Mouse (Mus musculus): ENCODE results near the gene Tbc1d32. TPM values are rescaled to one million over a fixed set of nuclear protein-coding genes. Genes with fewer than 3 reads are reported as not detected.

Tbc1d32 gene
- total and polyA plus RNA-seq, 3 experiments = not detected

- no peak overlapping the region for H3K4me3 ChIP-seq (ENCODE audit: control insufficient read depth in 1 of 2, insufficient read depth in 1 of 2, low read depth in 2 of 2, low read length in 2 of 2)
- TF ChIP-seq POLR2A (IDR thresholded peaks at IDR 0.05; ENCODE audit: control insufficient read depth in 1 of 2, insufficient read depth in 1 of 2, low read depth in 1 of 2, low read length in 2 of 2, poor library complexity in 1 of 2) = no peak
- TF ChIP-seq JUND (IDR thresholded peaks at IDR 0.05; ENCODE audit: low read depth, low read length) = no peak
- no peak for TF ChIP-seq TCF12 (IDR thresholded peaks at IDR 0.05; ENCODE audit: low read depth, low read length)
- no peak for TF ChIP-seq RCOR1 (IDR thresholded peaks at IDR 0.05; ENCODE audit: low read depth, low read length)
- no peak for TF ChIP-seq CHD2 (IDR thresholded peaks at IDR 0.05; ENCODE audit: low read length)
- TF ChIP-seq MAX (IDR thresholded peaks at IDR 0.05; ENCODE audit: low read length) = no peak
- TF ChIP-seq TBP (IDR thresholded peaks at IDR 0.05; ENCODE audit: low read depth, low read length) = no peak
- no peak for TF ChIP-seq ZC3H11A (IDR thresholded peaks at IDR 0.05; ENCODE audit: low read depth, low read length)
- no peak for TF ChIP-seq HCFC1 (IDR thresholded peaks at IDR 0.05; ENCODE audit: low read depth, low read length)
- no peak for TF ChIP-seq POLR2AphosphoS5 (IDR thresholded peaks at IDR 0.05; ENCODE audit: borderline replicate concordance, low read depth, low read length)
- no peak for TF ChIP-seq ETS1 (IDR thresholded peaks at IDR 0.05; ENCODE audit: low read depth, low read length)
- no peak for TF ChIP-seq MYB (IDR thresholded peaks at IDR 0.05; ENCODE audit: low read depth, low read length)
- no peak for TF ChIP-seq UBTF (IDR thresholded peaks at IDR 0.05; ENCODE audit: borderline replicate concordance, insufficient read depth, low read depth, low read length)
- no peak for TF ChIP-seq NRF1 (IDR thresholded peaks at IDR 0.05; ENCODE audit: insufficient read depth, low read depth, low read length, poor library complexity, severe bottlenecking)
- no peak for TF ChIP-seq E2F4 (IDR thresholded peaks at IDR 0.05; ENCODE audit: borderline replicate concordance, low read depth, low read length)
- TF ChIP-seq TAL1 (IDR thresholded peaks at IDR 0.05; ENCODE audit: low read length) = no peak
- DNase-seq (ENCODE audit: low read depth, low spot score) = no peak
These were observed 12.7 kb downstream of the Tbc1d32 start for GRCm38 (mm10) chr10:56215797-56216196.

GRCm38 (mm10) chr10:56210343-56210742, 18.1 kb downstream of the Tbc1d32 start:
- DNase-seq (ENCODE audit: low read depth, low spot score) = no peak
- no peak for TF ChIP-seq ZC3H11A (IDR thresholded peaks at IDR 0.05; ENCODE audit: low read depth, low read length)
- no peak for TF ChIP-seq GATA1 (IDR thresholded peaks at IDR 0.05; ENCODE audit: low read depth, low read length)
- no peak for TF ChIP-seq POLR2A (IDR thresholded peaks at IDR 0.05; ENCODE audit: control insufficient read depth in 1 of 2, insufficient read depth in 1 of 2, low read depth in 1 of 2, low read length in 2 of 2, poor library complexity in 1 of 2)
- no peak for TF ChIP-seq ZKSCAN1 (IDR thresholded peaks at IDR 0.05; ENCODE audit: low read depth, low read length)
- TF ChIP-seq ELF1 (IDR thresholded peaks at IDR 0.05; ENCODE audit: low read depth, low read length) = no peak
- TF ChIP-seq TCF12 (IDR thresholded peaks at IDR 0.05; ENCODE audit: low read depth, low read length) = no peak
- TF ChIP-seq POLR2AphosphoS2 (IDR thresholded peaks at IDR 0.05; ENCODE audit: low read length) = no peak
- no peak for TF ChIP-seq KAT2A (conservative IDR thresholded peaks at IDR 0.05; ENCODE audit: low read depth, low read length)
- no peak for TF ChIP-seq CHD2 (IDR thresholded peaks at IDR 0.05; ENCODE audit: low read length)
- no peak for TF ChIP-seq ZMIZ1 (IDR thresholded peaks at IDR 0.05; ENCODE audit: low read depth, low read length)
- no peak for TF ChIP-seq SIN3A (IDR thresholded peaks at IDR 0.05; ENCODE audit: low read length)
- Histone ChIP-seq H3K27ac (ENCODE audit: control insufficient read depth, low read depth, low read length) (no peak overlapping the region), H3K9ac (ENCODE audit: control insufficient read depth, low read depth, low read length, poor library complexity, severe bottlenecking) (no peak overlapping the region), H3K4me3 (ENCODE audit: control insufficient read depth in 1 of 2, insufficient read depth in 1 of 2, low read depth in 2 of 2, low read length in 2 of 2) (no peak overlapping the region), H3K79me2 (ENCODE audit: control insufficient read depth, insufficient read depth, low read length, poor library complexity) (no peaks in the 10 kb centered on the region), H3K27me3 (ENCODE audit: control insufficient read depth in 1 of 2, insufficient read depth in 2 of 2, low read length in 2 of 2) (no peaks in the 10 kb centered on the region), H3K36me3 (ENCODE audit: control insufficient read depth in 1 of 2, insufficient read depth in 2 of 2, low read length in 2 of 2) (no peaks in the 10 kb centered on the region), H3K4me1 (ENCODE audit: control insufficient read depth in 1 of 2, insufficient read depth in 2 of 2, low read length in 2 of 2) (no peaks in the 10 kb centered on the region), H3K9me3 (replicated peaks; ENCODE audit: insufficient read depth, low read length) (no peaks in the 10 kb centered on the region)

More at GRCm38 (mm10) chr10:56215797-56216196, 12.7 kb downstream of the Tbc1d32 start:
- Histone ChIP-seq H3K4me1 (ENCODE audit: control insufficient read depth in 1 of 2, insufficient read depth in 2 of 2, low read length in 2 of 2) (no peaks in the 10 kb centered on the region), H3K9me3 (replicated peaks; ENCODE audit: insufficient read depth, low read length) (no peaks in the 10 kb centered on the region), H3K36me3 (ENCODE audit: control insufficient read depth in 1 of 2, insufficient read depth in 2 of 2, low read length in 2 of 2) (no peaks in the 10 kb centered on the region), H3K27ac (ENCODE audit: control insufficient read depth, low read depth, low read length) (no peak overlapping the region), H3K79me2 (ENCODE audit: control insufficient read depth, insufficient read depth, low read length, poor library complexity) (no peaks in the 10 kb centered on the region), H3K27me3 (ENCODE audit: control insufficient read depth in 1 of 2, insufficient read depth in 2 of 2, low read length in 2 of 2) (no peaks in the 10 kb centered on the region), H3K9ac (ENCODE audit: control insufficient read depth, low read depth, low read length, poor library complexity, severe bottlenecking) (no peak overlapping the region)

Data from MEL (cell line).